Mouse (Mus musculus): ENCODE results near the gene Clcn2.

DNA sequence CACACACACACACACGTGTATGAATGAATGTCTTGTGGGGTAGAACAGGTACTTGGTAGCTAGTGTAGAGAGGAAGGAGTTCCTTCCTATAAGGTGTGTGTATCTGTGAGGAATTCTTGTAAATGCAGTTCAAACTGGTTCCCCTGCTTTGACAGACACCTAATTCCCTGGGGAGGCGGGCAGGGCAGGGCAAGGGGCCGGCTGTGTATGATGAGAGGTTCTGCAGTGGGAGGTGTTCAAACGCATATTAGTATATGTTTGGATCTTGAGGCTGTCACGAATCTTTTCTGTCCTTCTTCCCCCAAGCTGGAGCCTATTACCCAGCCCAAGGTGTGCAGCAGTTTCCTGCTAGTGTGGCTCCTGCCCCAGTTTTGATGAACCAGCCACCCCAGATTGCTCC, 40.2 kb downstream of the Clcn2 start:
- TF ChIP-seq MEF2A (IDR thresholded peaks at IDR 0.05; ENCODE audit: extremely low read depth, insufficient replicate concordance, low read depth, low read length, poor library complexity, severe bottlenecking), result no peak
- no peak for TF ChIP-seq CTCF (IDR thresholded peaks at IDR 0.05 in 2 of 3, conservative IDR thresholded peaks at IDR 0.05 in 1 of 3; ENCODE audit: control insufficient read depth in 1 of 3, insufficient read depth in 1 of 3, low read depth in 2 of 3, low read length in 3 of 3, poor library complexity in 1 of 3, severe bottlenecking in 1 of 3)
- no peak for TF ChIP-seq MAFK (IDR thresholded peaks at IDR 0.05; ENCODE audit: borderline replicate concordance, low read depth, low read length)
- no peak for TF ChIP-seq CHD2 (IDR thresholded peaks at IDR 0.05; ENCODE audit: low read length)
- TF ChIP-seq E2F4 (IDR thresholded peaks at IDR 0.05; ENCODE audit: borderline replicate concordance, low read depth, low read length), result no peak

All from MEL (cell line).